28 mouse cellular contexts compared by ENCODE assay signal in genomic region chr12:35329699-35330098, GRCm38 (mm10).
"Had no signal": no experiment of that assay in that cellular context is flagged by ENCODE, and none has a peak within 500 bp of the region (broad histone marks: within the 10 kb centered on the region; RNA-seq: fewer than 3 reads in every experiment).

No protein-coding gene starts in this region.

- H3K27me3 ChIP-seq: embryonic facial prominence, embryonic 12.5 days; embryonic facial prominence, embryonic 13.5 days; embryonic facial prominence, embryonic 15.5 days; forebrain, embryonic 12.5 days; forebrain, embryonic 13.5 days; forebrain, embryonic 15.5 days had no signal

- H3K4me3 ChIP-seq: embryonic facial prominence, embryonic 10.5 days; embryonic facial prominence, embryonic 12.5 days; embryonic facial prominence, embryonic 13.5 days; embryonic facial prominence, embryonic 15.5 days; erythroblast, embryonic 14.5 days; forebrain, embryonic 10.5 days; forebrain, embryonic 12.5 days; forebrain, embryonic 13.5 days; forebrain, embryonic 15.5 days; gastrocnemius, adult 2 months; heart, adult 2 months had no signal

- H3K9me3 ChIP-seq: embryonic facial prominence, embryonic 10.5 days; embryonic facial prominence, embryonic 12.5 days; embryonic facial prominence, embryonic 13.5 days; embryonic facial prominence, embryonic 15.5 days; forebrain, embryonic 10.5 days; forebrain, embryonic 12.5 days; forebrain, embryonic 13.5 days; forebrain, embryonic 15.5 days had no signal

- ATAC-seq: forebrain, embryonic 13.5 days; forebrain, embryonic 14.5 days; forebrain, embryonic 15.5 days; forebrain, embryonic 16.5 days; forebrain, postnatal 0 days had no signal

- H3K27ac ChIP-seq: embryonic facial prominence, embryonic 10.5 days; embryonic facial prominence, embryonic 12.5 days; embryonic facial prominence, embryonic 13.5 days; embryonic facial prominence, embryonic 15.5 days; forebrain, embryonic 10.5 days; forebrain, embryonic 12.5 days; forebrain, embryonic 13.5 days; forebrain, embryonic 15.5 days; gastrocnemius, adult 2 months; heart, adult 2 months had no signal

- H3K36me3 ChIP-seq: embryonic facial prominence, embryonic 10.5 days; embryonic facial prominence, embryonic 12.5 days; embryonic facial prominence, embryonic 13.5 days; embryonic facial prominence, embryonic 15.5 days; forebrain, embryonic 10.5 days; forebrain, embryonic 12.5 days; forebrain, embryonic 15.5 days had no signal

- H3K9ac ChIP-seq: embryonic facial prominence, embryonic 12.5 days; embryonic facial prominence, embryonic 13.5 days; embryonic facial prominence, embryonic 15.5 days; forebrain, embryonic 12.5 days; forebrain, embryonic 13.5 days; forebrain, embryonic 15.5 days; forebrain, postnatal 0 days had no signal

- H3K4me2 ChIP-seq: embryonic facial prominence, embryonic 12.5 days; embryonic facial prominence, embryonic 13.5 days; embryonic facial prominence, embryonic 15.5 days; forebrain, embryonic 12.5 days; forebrain, embryonic 13.5 days; forebrain, embryonic 15.5 days had no signal

- DNase-seq: cerebellum, adult 2 months; cerebellum, adult 8-10 months; cerebellum, adult 9-10 months; cerebellum, adult 9-11 months; cerebellum, postnatal 10 days; cerebellum, postnatal 14 days; cerebellum, postnatal 25 days; cerebellum, postnatal 36 days; embryo, embryonic 11 days; forebrain, postnatal 0 days; gastrocnemius, adult 2 months; gastrocnemius, postnatal 10 days; gastrocnemius, postnatal 14 days; gastrocnemius, postnatal 25 days; heart, adult 11 months; heart, adult 18-20 months; heart, adult 2 months had no signal

- H3K4me1 ChIP-seq: embryonic facial prominence, embryonic 10.5 days; embryonic facial prominence, embryonic 12.5 days; embryonic facial prominence, embryonic 13.5 days; embryonic facial prominence, embryonic 15.5 days; forebrain, embryonic 10.5 days; forebrain, embryonic 12.5 days; forebrain, embryonic 13.5 days; forebrain, embryonic 15.5 days had no signal
